Mouse (Mus musculus) hindbrain, postnatal 0 days (tissue): Measurements from ENCODE around the gene Klk1b4. TPM values are rescaled to one million over a fixed set of nuclear protein-coding genes. Genes with fewer than 3 reads are reported as not detected.
A peak's percentile ranks its signal among the peaks of the same experiment; 100 is the strongest.
"Not testable (repeated sequence)": the region's sequence is repeated elsewhere in the genome, so short reads cannot be mapped to it uniquely, and the experiment has no call there.

Experiments
- ATAC-seq: fragments of 200-750 bp; cut with Nextera tagmentation; 2 replicates; pipeline ENCODE4 v1.8.0; 2017; ENCODE audit warnings: mild to moderate bottlenecking, moderate TSS enrichment, moderate library complexity
- DNase-seq: peaks from one replicate; pipeline ENCODE4 v3.0.0-alpha.2; 2015; ENCODE audit warnings: low spot score
- H3K27ac ChIP-seq: fragments of 300-500 bp; sonication (generic); 2 replicates; pipeline ENCODE4 v1.5.1; 2014; ENCODE audit warnings: mild to moderate bottlenecking
- H3K27me3 ChIP-seq: fragments of 300-500 bp; sonication (generic); 2 replicates; pipeline ENCODE4 v1.6.1; 2014; ENCODE audit warnings: low read length, mixed read lengths; ENCODE audit not compliant: insufficient read depth
- H3K36me3 ChIP-seq: fragments of 300-500 bp; sonication (generic); 2 replicates; pipeline ENCODE4 v1.6.1; 2014; ENCODE audit warnings: low read length, mixed read lengths; ENCODE audit not compliant: insufficient read depth
- H3K4me1 ChIP-seq: fragments of 300-500 bp; sonication (generic); 2 replicates; pipeline ENCODE4 v1.6.1; 2014; ENCODE audit warnings: antibody characterized with exemption, low read length, mixed read lengths; ENCODE audit not compliant: insufficient read depth
- H3K4me2 ChIP-seq: fragments of 300-500 bp; sonication (generic); 2 replicates; pipeline ENCODE4 v1.6.1; 2014; ENCODE audit warnings: low read depth, mild to moderate bottlenecking, low read length, moderate library complexity, mixed read lengths
- H3K4me3 ChIP-seq: fragments of 300-500 bp; sonication (generic); 2 replicates; pipeline ENCODE4 v1.5.1; 2014; ENCODE audit warnings: low read length
- H3K9ac ChIP-seq: fragments of 300-500 bp; sonication (generic); replicated peaks from 2 replicates; pipeline ENCODE4 v1.6.1; 2014; ENCODE audit warnings: mild to moderate bottlenecking, low read length, moderate library complexity, mixed read lengths
- H3K9me3 ChIP-seq: fragments of 300-500 bp; sonication (generic); 2 replicates; pipeline ENCODE4 v1.6.1; 2016; ENCODE audit warnings: low read length, mixed read lengths
- CTCF ChIP-seq: IDR thresholded peaks from 2 replicates; pipeline ENCODE4 v1.5.1; 2016; ENCODE audit warnings: antibody characterized with exemption, control low read depth, low read depth
- WGBS: fragments of 180-500 bp; shearing (Covaris S2); extraction: QIAGEN DNeasy Blood & Tissue Kit; methylation state at CpG from one replicate; pipeline ENCODE4 v1.1.7; 2014; 5-methylcytosine and 5-hydroxymethylcytosine counted together
- polyA plus RNA-seq: library from polyadenylated mRNA; unstranded; fragments of >200 nt; fragmentation: Nextera tagmentation; extraction: Ambion mirVana; gene quantifications from 2 replicates; pipeline ENCODE4 v1.2.1, GENCODE M21; 2015
- total RNA-seq: library from RNA; depleted of rRNA; stranded (reverse); fragments of >200 nt; gene quantifications from 2 replicates; pipeline ENCODE4 v1.2.3, GENCODE M21; 2014

The Klk1b4 gene
- total and polyA plus RNA-seq, 2 experiments from 2014 or later, result not detected

- DNase-seq, result no peak
- H3K4me3 ChIP-seq, result no peak overlapping the region
- no peak overlapping the region for H3K9ac ChIP-seq
- TF ChIP-seq CTCF, result no peak
- no peaks in the 10 kb centered on the region for H3K36me3 ChIP-seq
- H3K27ac ChIP-seq, result no peak overlapping the region
- WGBS, result 72% methylated on average over 2 of the region's 2 CpGs
- ATAC-seq, result no peak
- no peaks in the 10 kb centered on the region for H3K9me3 ChIP-seq
- no peaks in the 10 kb centered on the region for H3K27me3 ChIP-seq
- H3K4me1 ChIP-seq, result peaks cover 4% of the 10 kb centered on the region; the same call in 1 of the 2 replicates
- H3K4me2 ChIP-seq, result no peak overlapping the region
These were observed 33.9 kb downstream of the Klk1b4 start for GRCm38 (mm10) chr7:44241163-44241562.

GRCm38 (mm10) chr7:44244080-44244479 is 36.8 kb downstream of the Klk1b4 start:
- no peak overlapping the region for H3K4me3 ChIP-seq
- TF ChIP-seq CTCF, result no peak
- 50% methylated on average over 1 of the region's 1 CpGs for WGBS
- no peak overlapping the region for H3K9ac ChIP-seq
- peaks cover 10% of the 10 kb centered on the region for H3K4me1 ChIP-seq
- H3K36me3 ChIP-seq, result 0 out of 2 replicates have a peak, but pooled peaks cover 2% of the 10 kb centered on the region
- H3K27ac ChIP-seq, result no peak overlapping the region
- ATAC-seq (no peak), DNase-seq (no peak)
- H3K27me3 ChIP-seq, result no peaks in the 10 kb centered on the region
- H3K4me2 ChIP-seq, result no peak overlapping the region
- no peaks in the 10 kb centered on the region for H3K9me3 ChIP-seq

- 1% methylated on average over 62 of the region's 62 CpGs for WGBS
- TF ChIP-seq CTCF, result no peak; the same call in 1 of the 2 replicates
- no peaks in the 10 kb centered on the region for H3K27me3 ChIP-seq
- H3K36me3 ChIP-seq, result peaks cover 15% of the 10 kb centered on the region
- H3K9me3 ChIP-seq, result no peaks in the 10 kb centered on the region
- H3K4me2 ChIP-seq, result peak within 1 kb of the TSS; percentile 82
- peak within 1 kb of the TSS; percentile 99 for H3K9ac ChIP-seq
- peak within 1 kb of the TSS; percentile 91 for H3K4me3 ChIP-seq
- H3K27ac ChIP-seq, result peak within 1 kb of the TSS; percentile 98
- DNase-seq (peak; percentile 96), ATAC-seq (peak; percentile 89)
- peaks cover 10% of the 10 kb centered on the region for H3K4me1 ChIP-seq
These were observed 39.1 kb downstream of the Klk1b4 start, which contains the start of the genes 1700028J19Rik and 2410002F23Rik for GRCm38 (mm10) chr7:44246055-44246983. Gene 1700028J19Rik (minus strand): TSS chr7:44246695. Gene 2410002F23Rik (plus strand): TSS chr7:44246722.

- Histone ChIP-seq H3K4me2 (peak overlapping the region; percentile 82), H3K27me3 (no peaks in the 10 kb centered on the region), H3K27ac (peak overlapping the region; percentile 98), H3K4me3 (peak overlapping the region; percentile 91), H3K9ac (peak overlapping the region; percentile 99), H3K36me3 (peaks cover 15% of the 10 kb centered on the region), H3K4me1 (peaks cover 10% of the 10 kb centered on the region), H3K9me3 (no peaks in the 10 kb centered on the region)
- DNase-seq, result peak; percentile 78
- peak; percentile 61 for ATAC-seq
- WGBS, result under 1% methylated on average over 23 of the region's 23 CpGs
- no peak for TF ChIP-seq CTCF
These were observed 39.8 kb downstream of the Klk1b4 start for GRCm38 (mm10) chr7:44246984-44247470.

- Histone ChIP-seq H3K4me3 (peak overlapping the region; percentile 91), H3K36me3 (peaks cover 15% of the 10 kb centered on the region), H3K9me3 (no peaks in the 10 kb centered on the region), H3K9ac (peak overlapping the region; percentile 99; the same call in 1 of the 2 replicates), H3K27me3 (no peaks in the 10 kb centered on the region), H3K4me1 (peaks cover 10% of the 10 kb centered on the region), H3K27ac (no peak overlapping the region), H3K4me2 (peak overlapping the region; percentile 82)
- no peak for TF ChIP-seq CTCF
- ATAC-seq, result no peak
- WGBS, result 96% methylated on average over 2 of the region's 2 CpGs
- no peak for DNase-seq
These were observed 40.7 kb downstream of the Klk1b4 start for GRCm38 (mm10) chr7:44247971-44248370.

- DNase-seq, result no peak
- Histone ChIP-seq H3K4me1 (peaks cover 10% of the 10 kb centered on the region), H3K27ac (no peak overlapping the region), H3K27me3 (no peaks in the 10 kb centered on the region), H3K9me3 (no peaks in the 10 kb centered on the region), H3K36me3 (peaks cover 15% of the 10 kb centered on the region), H3K9ac (no peak overlapping the region), H3K4me2 (no peak overlapping the region), H3K4me3 (no peak overlapping the region)
- 92% methylated on average over 4 of the region's 4 CpGs for WGBS
- TF ChIP-seq CTCF, result no peak
- ATAC-seq, result no peak
These were observed 42.0 kb downstream of the Klk1b4 start for GRCm38 (mm10) chr7:44249248-44249647.

- H3K9me3 ChIP-seq, H3K27ac ChIP-seq, H3K4me2 ChIP-seq, H3K4me1 ChIP-seq, H3K4me3 ChIP-seq, H3K9ac ChIP-seq, DNase-seq, ATAC-seq, H3K27me3 ChIP-seq: not testable (repeated sequence)
- WGBS, result 86% methylated on average over 17 of the region's 17 CpGs
- H3K36me3 ChIP-seq, result peaks cover 15% of the 10 kb centered on the region
These were observed 43.6 kb downstream of the Klk1b4 start for GRCm38 (mm10) chr7:44250732-44251275.
